Mouse (Mus musculus): ENCODE data around the gene Ppp3ca. TPM values are rescaled to one million over a fixed set of nuclear protein-coding genes. Genes with fewer than 3 reads are reported as not detected.

Ppp3ca gene
- polyA plus RNA-seq, 1 experiment from 2014 or later = 145 TPM

- no peak for ATAC-seq (replicated peaks)
- Histone ChIP-seq H3K27ac (no peak overlapping the region), H3K9me3 (no peaks in the 10 kb centered on the region), H3K9ac (no peak overlapping the region), H3K4me2 (no peak overlapping the region), H3K27me3 (replicated peaks) (no peaks in the 10 kb centered on the region), H3K4me3 (no peak overlapping the region), H3K36me3 (replicated peaks) (no peaks in the 10 kb centered on the region), H3K4me1 (peaks cover 3% of the 10 kb centered on the region)
- WGBS = 96% methylated on average over 4 of the region's 4 CpGs
Measured at GRCm38 (mm10) chr3:136714307-136715039, 44.5 kb downstream of the Ppp3ca start.

GRCm38 (mm10) chr3:136716247-136716646 lies 46.3 kb downstream of the Ppp3ca start:
- H3K9ac ChIP-seq = no peak overlapping the region
- H3K4me3 ChIP-seq = no peak overlapping the region
- H3K4me2 ChIP-seq = no peak overlapping the region
- H3K9me3 ChIP-seq = no peaks in the 10 kb centered on the region
- ATAC-seq (replicated peaks) = no peak
- no peak overlapping the region for H3K27ac ChIP-seq
- 88% methylated on average over 6 of the region's 6 CpGs for WGBS
- H3K36me3 ChIP-seq (replicated peaks) = no peaks in the 10 kb centered on the region
- peaks cover 3% of the 10 kb centered on the region for H3K4me1 ChIP-seq
- no peaks in the 10 kb centered on the region for H3K27me3 ChIP-seq (replicated peaks)

- H3K4me1 ChIP-seq = peaks cover 3% of the 10 kb centered on the region
- no peak overlapping the region for H3K4me3 ChIP-seq
- H3K27me3 ChIP-seq (replicated peaks) = no peaks in the 10 kb centered on the region
- no peak for ATAC-seq (replicated peaks)
- H3K9ac ChIP-seq = no peak overlapping the region
- H3K4me2 ChIP-seq = no peak overlapping the region
- H3K9me3 ChIP-seq = no peaks in the 10 kb centered on the region
- no peak overlapping the region for H3K27ac ChIP-seq
- H3K36me3 ChIP-seq (replicated peaks) = no peaks in the 10 kb centered on the region
- 90% methylated on average over 5 of the region's 5 CpGs for WGBS
Measured at GRCm38 (mm10) chr3:136718412-136718811, 48.5 kb downstream of the Ppp3ca start.

- Histone ChIP-seq H3K36me3 (replicated peaks) (no peaks in the 10 kb centered on the region), H3K4me2 (no peak overlapping the region), H3K4me1 (peaks cover 2% of the 10 kb centered on the region), H3K27me3 (replicated peaks) (no peaks in the 10 kb centered on the region), H3K9ac (no peak overlapping the region), H3K27ac (no peak overlapping the region), H3K9me3 (no peaks in the 10 kb centered on the region), H3K4me3 (no peak overlapping the region)
- 92% methylated on average over 4 of the region's 4 CpGs for WGBS
- ATAC-seq (replicated peaks) = no peak
Measured at GRCm38 (mm10) chr3:136721241-136721640, 51.3 kb downstream of the Ppp3ca start.

GRCm38 (mm10) chr3:136721804-136722427 lies 52.0 kb downstream of the Ppp3ca start:
- H3K4me1 ChIP-seq = no peaks in the 10 kb centered on the region
- ATAC-seq (replicated peaks) = no peak
- no peak overlapping the region for H3K4me3 ChIP-seq
- no peak overlapping the region for H3K9ac ChIP-seq
- no peaks in the 10 kb centered on the region for H3K9me3 ChIP-seq
- no peak overlapping the region for H3K4me2 ChIP-seq
- WGBS = 72% methylated on average over 4 of the region's 4 CpGs
- H3K27ac ChIP-seq = no peak overlapping the region
- no peaks in the 10 kb centered on the region for H3K36me3 ChIP-seq (replicated peaks)
- no peaks in the 10 kb centered on the region for H3K27me3 ChIP-seq (replicated peaks)

- Histone ChIP-seq H3K36me3 (replicated peaks) (no peaks in the 10 kb centered on the region), H3K4me1 (no peaks in the 10 kb centered on the region), H3K4me2 (no peak overlapping the region), H3K4me3 (no peak overlapping the region), H3K27me3 (replicated peaks) (no peaks in the 10 kb centered on the region), H3K9ac (no peak overlapping the region), H3K9me3 (no peaks in the 10 kb centered on the region), H3K27ac (no peak overlapping the region)
- ATAC-seq (replicated peaks) = no peak
Measured at GRCm38 (mm10) chr3:136722493-136722892, 52.6 kb downstream of the Ppp3ca start.

- Histone ChIP-seq H3K9me3 (no peaks in the 10 kb centered on the region), H3K27me3 (replicated peaks) (no peaks in the 10 kb centered on the region), H3K9ac (no peak overlapping the region), H3K36me3 (replicated peaks) (no peaks in the 10 kb centered on the region), H3K4me3 (no peak overlapping the region), H3K27ac (no peak overlapping the region), H3K4me1 (no peaks in the 10 kb centered on the region), H3K4me2 (no peak overlapping the region)
- 67% methylated on average over 7 of the region's 7 CpGs for WGBS
- no peak for ATAC-seq (replicated peaks)
Measured at GRCm38 (mm10) chr3:136725311-136726156, 55.6 kb downstream of the Ppp3ca start.

- H3K36me3 ChIP-seq (replicated peaks) = no peaks in the 10 kb centered on the region
Measured at GRCm38 (mm10) chr3:136727877-136728276, 58.0 kb downstream of the Ppp3ca start.

GRCm38 (mm10) chr3:136729978-136730377 lies 60.1 kb downstream of the Ppp3ca start:
- WGBS = 55% methylated on average over 10 of the region's 10 CpGs
- Histone ChIP-seq H3K36me3 (replicated peaks) (no peaks in the 10 kb centered on the region), H3K4me2 (no peak overlapping the region), H3K27ac (no peak overlapping the region), H3K9me3 (no peaks in the 10 kb centered on the region), H3K4me3 (no peak overlapping the region), H3K4me1 (no peaks in the 10 kb centered on the region; the same call in 1 of the 2 replicates), H3K27me3 (replicated peaks) (no peaks in the 10 kb centered on the region), H3K9ac (no peak overlapping the region)
- 0 out of 2 replicates have a peak, but pooled peaks have one; percentile 42 for ATAC-seq (replicated peaks)

More at GRCm38 (mm10) chr3:136727877-136728276, 58.0 kb downstream of the Ppp3ca start:
- no peak overlapping the region for H3K9ac ChIP-seq
- H3K4me2 ChIP-seq = no peak overlapping the region
- H3K4me1 ChIP-seq = no peaks in the 10 kb centered on the region
- WGBS = 93% methylated on average over 2 of the region's 2 CpGs
- no peaks in the 10 kb centered on the region for H3K27me3 ChIP-seq (replicated peaks)
- no peak overlapping the region for H3K27ac ChIP-seq
- H3K4me3 ChIP-seq = no peak overlapping the region
- no peaks in the 10 kb centered on the region for H3K9me3 ChIP-seq
- ATAC-seq (replicated peaks) = no peak

GRCm38 (mm10) chr3:136731579-136731978 lies 61.7 kb downstream of the Ppp3ca start:
- WGBS = 93% methylated on average over 6 of the region's 6 CpGs
- Histone ChIP-seq H3K4me3 (no peak overlapping the region), H3K27me3 (replicated peaks) (no peaks in the 10 kb centered on the region)

GRCm38 (mm10) chr3:136736021-136736420 lies 66.1 kb downstream of the Ppp3ca start:
- no peak overlapping the region for H3K4me2 ChIP-seq
- H3K4me3 ChIP-seq = no peak overlapping the region
- H3K36me3 ChIP-seq (replicated peaks) = no peaks in the 10 kb centered on the region
- whole genome bisulfite sequencing = 17% methylated on average over 1 of the region's 1 CpGs
- no peak overlapping the region for H3K9ac ChIP-seq
- peaks cover 8% of the 10 kb centered on the region for H3K4me1 ChIP-seq
- H3K27me3 ChIP-seq (replicated peaks) = no peaks in the 10 kb centered on the region
- no peak overlapping the region; the same call in 1 of the 2 replicates for H3K27ac ChIP-seq
- ATAC-seq (replicated peaks) = 0 out of 2 replicates have a peak, but pooled peaks have one; percentile 24
- no peaks in the 10 kb centered on the region for H3K9me3 ChIP-seq

More at GRCm38 (mm10) chr3:136731579-136731978, 61.7 kb downstream of the Ppp3ca start:
- ATAC-seq (replicated peaks) = no peak
- Histone ChIP-seq H3K27ac (no peak overlapping the region), H3K9ac (no peak overlapping the region), H3K4me1 (peaks cover 8% of the 10 kb centered on the region), H3K9me3 (no peaks in the 10 kb centered on the region), H3K36me3 (replicated peaks) (no peaks in the 10 kb centered on the region), H3K4me2 (no peak overlapping the region)

- Histone ChIP-seq H3K4me3 (no peak overlapping the region), H3K9me3 (no peaks in the 10 kb centered on the region), H3K4me2 (no peak overlapping the region), H3K27me3 (replicated peaks) (no peaks in the 10 kb centered on the region), H3K4me1 (peaks cover 13% of the 10 kb centered on the region), H3K36me3 (replicated peaks) (no peaks in the 10 kb centered on the region), H3K9ac (no peak overlapping the region), H3K27ac (no peak overlapping the region)
- WGBS = 85% methylated on average over 7 of the region's 7 CpGs
- ATAC-seq (replicated peaks) = no peak
Measured at GRCm38 (mm10) chr3:136736773-136737298, 66.9 kb downstream of the Ppp3ca start.

All from midbrain, embryonic 15.5 days (tissue).